Mouse (Mus musculus): ENCODE measurements around the gene Hsd17b2.
"Not testable (repeated sequence)": the region's sequence is repeated elsewhere in the genome, so short reads cannot be mapped to it uniquely, and the experiment has no call there.

The Hsd17b2 gene

GRCm38 (mm10) chr8:117701246-117701645 lies 458 bp upstream of the Hsd17b2 start:
- ChIA-PET CTCF (interaction anchor here in 2 of 4 experiments (0.6 to 1.4 kb wide), 3 partner anchors 13 to 183 kb away, joined by 3 read pairs; no protein-coding TSS in a partner anchor), POLR2A (interaction anchor here in 2 of 4 experiments (1.0 to 1.6 kb wide), 4 partner anchors 21 to 106 kb away, joined by 3 to 5 read pairs (median 4); no protein-coding TSS in a partner anchor)

GRCm38 (mm10) chr8:117702701-117703100 lies 997 bp downstream of the Hsd17b2 start:
- ChIA-PET CTCF (interaction anchor here in 2 of 4 experiments (0.6 to 1.4 kb wide), 3 partner anchors 18 to 134 kb away, joined by 3 to 9 read pairs (median 3); no protein-coding TSS in a partner anchor), POLR2A (interaction anchor here in 2 of 4 experiments (0.6 to 2.0 kb wide), 3 partner anchors 16 to 44 kb away, joined by 3 to 6 read pairs (median 3); no protein-coding TSS in a partner anchor)

- ChIA-PET POLR2A (interaction anchor here in 1 of 4 experiments (1.6 kb wide), 1 partner anchor 14 kb away, joined by 3 read pairs; no protein-coding TSS in a partner anchor), CTCF (interaction anchor here in 2 of 4 experiments (0.7 kb wide), 2 partner anchors 59 to 250 kb away, joined by 4 read pairs; no protein-coding TSS in a partner anchor)
Observed at GRCm38 (mm10) chr8:117706141-117706540, 4.4 kb downstream of the Hsd17b2 start.

GRCm38 (mm10) chr8:117712226-117712625 lies 10.5 kb downstream of the Hsd17b2 start:
- CTCF ChIA-PET = no interaction called here
- POLR2A ChIA-PET = interaction anchor here in 1 of 4 experiments (0.9 kb wide), 1 partner anchor 14 kb away, joined by 4 read pairs; no protein-coding TSS in a partner anchor

- POLR2A ChIA-PET = interaction anchor here in 1 of 4 experiments (0.6 kb wide), 1 partner anchor 28 kb away, joined by 3 read pairs; no protein-coding TSS in a partner anchor
Observed at GRCm38 (mm10) chr8:117714604-117715003, 12.9 kb downstream of the Hsd17b2 start.

GRCm38 (mm10) chr8:117715896-117716295 lies 14.2 kb downstream of the Hsd17b2 start:
- ChIA-PET POLR2A (interaction anchor here in 1 of 4 experiments (0.9 kb wide), 1 partner anchor 16 kb away, joined by 4 read pairs; no protein-coding TSS in a partner anchor), CTCF (interaction anchor here in 2 of 4 experiments (0.6 to 0.9 kb wide), 2 partner anchors 115 to 736 kb away, joined by 4 read pairs; no protein-coding TSS in a partner anchor)

More at GRCm38 (mm10) chr8:117714604-117715003, 12.9 kb downstream of the Hsd17b2 start:
- CTCF ChIA-PET = interaction anchor here in 1 of 4 experiments (0.7 kb wide), 1 partner anchor 57 kb away, joined by 5 read pairs; no protein-coding TSS in a partner anchor

- CTCF ChIA-PET = no interaction called here
- POLR2A ChIA-PET = interaction anchor here in 3 of 4 experiments (0.6 to 1.6 kb wide), 8 partner anchors 9 to 186 kb away, joined by 3 to 4 read pairs (median 3); no protein-coding TSS in a partner anchor
Observed at GRCm38 (mm10) chr8:117718152-117718860, 16.6 kb downstream of the Hsd17b2 start.

- POLR2A ChIA-PET = interaction anchor here in 2 of 4 experiments (0.5 to 2.0 kb wide), 6 partner anchors 8 to 76 kb away, joined by 3 to 6 read pairs (median 4); partner anchors contain the start of gene Mphosph6 (in 1 of the 2)
- CTCF ChIA-PET = interaction anchor here (0.5 to 2.1 kb wide), 7 partner anchors 22 to 494 kb away, joined by 3 to 7 read pairs (median 4); no protein-coding TSS in a partner anchor
Observed at GRCm38 (mm10) chr8:117726467-117726866, 24.8 kb downstream of the Hsd17b2 start.

- POLR2A ChIA-PET = interaction anchor here in 2 of 4 experiments (0.7 to 2.0 kb wide), 5 partner anchors 9 to 74 kb away, joined by 3 to 4 read pairs (median 4); partner anchors contain the start of genes Mphosph6 (in 1 of the 2) and Sdr42e1 (in 1 of the 2)
Observed at GRCm38 (mm10) chr8:117727561-117727960, 25.9 kb downstream of the Hsd17b2 start.

GRCm38 (mm10) chr8:117728234-117728633 lies 26.5 kb downstream of the Hsd17b2 start:
- CTCF ChIA-PET = interaction anchor here in 2 of 4 experiments (1.2 to 1.9 kb wide), 3 partner anchors 19 to 69 kb away, joined by 3 to 4 read pairs (median 3); no protein-coding TSS in a partner anchor
- POLR2A ChIA-PET = interaction anchor here in 1 of 4 experiments (1.2 kb wide), 1 partner anchor 55 kb away, joined by 3 read pairs; the partner anchor contains the start of gene Sdr42e1

More at GRCm38 (mm10) chr8:117727561-117727960, 25.9 kb downstream of the Hsd17b2 start:
- CTCF ChIA-PET = interaction anchor here in 3 of 4 experiments (0.6 to 2.1 kb wide), 17 partner anchors 16 to 647 kb away, joined by 3 to 11 read pairs (median 4); partner anchors contain the start of gene Mphosph6 (in 1 of the 3)

GRCm38 (mm10) chr8:117730980-117731379 lies 29.3 kb downstream of the Hsd17b2 start:
- CTCF ChIA-PET = no interaction called here
- POLR2A ChIA-PET = interaction anchor here in 1 of 4 experiments (1.2 kb wide), 1 partner anchor 16 kb away, joined by 4 read pairs; no protein-coding TSS in a partner anchor

- CTCF ChIA-PET = no interaction called here
- POLR2A ChIA-PET = interaction anchor here in 1 of 4 experiments (0.6 kb wide), 1 partner anchor 1561 kb away, joined by 4 read pairs; no protein-coding TSS in a partner anchor
Observed at GRCm38 (mm10) chr8:117736657-117737175, 35.0 kb downstream of the Hsd17b2 start.

- POLR2A ChIA-PET, CTCF ChIA-PET: not testable (repeated sequence)
Observed at GRCm38 (mm10) chr8:117738206-117738605, 36.5 kb downstream of the Hsd17b2 start.

GRCm38 (mm10) chr8:117740387-117740998 lies 38.8 kb downstream of the Hsd17b2 start:
- ChIA-PET CTCF (interaction anchor here in 1 of 4 experiments (0.8 kb wide), 1 partner anchor 94 kb away, joined by 3 read pairs; no protein-coding TSS in a partner anchor), POLR2A (interaction anchor here in 1 of 4 experiments (0.7 kb wide), 1 partner anchor 123 kb away, joined by 3 read pairs; no protein-coding TSS in a partner anchor)

- ChIA-PET POLR2A (interaction anchor here in 2 of 4 experiments (0.5 to 1.4 kb wide), 4 partner anchors 28 to 77 kb away, joined by 3 to 7 read pairs (median 4); partner anchors contain the start of gene Mphosph6 (in 1 of the 2)), CTCF (interaction anchor here in 1 of 4 experiments (1.2 kb wide), 1 partner anchor 30 kb away, joined by 4 read pairs; no protein-coding TSS in a partner anchor)
Observed at GRCm38 (mm10) chr8:117742431-117743012, 40.8 kb downstream of the Hsd17b2 start.

GRCm38 (mm10) chr8:117746651-117747050 lies 44.9 kb downstream of the Hsd17b2 start:
- POLR2A ChIA-PET = interaction anchor here in 3 of 4 experiments (0.7 to 2.9 kb wide), 12 partner anchors 12 to 496 kb away, joined by 3 to 29 read pairs (median 4); partner anchors contain the start of gene Mphosph6 (in 3 of the 3)
- CTCF ChIA-PET = interaction anchor here (0.6 to 2.1 kb wide), 7 partner anchors 19 to 146 kb away, joined by 3 to 5 read pairs (median 4); no protein-coding TSS in a partner anchor

- ChIA-PET CTCF (interaction anchor here (0.6 to 2.1 kb wide), 13 partner anchors 20 to 1903 kb away, joined by 3 to 7 read pairs (median 3); no protein-coding TSS in a partner anchor), POLR2A (interaction anchor here in 3 of 4 experiments (0.7 to 2.9 kb wide), 19 partner anchors 9 to 496 kb away, joined by 3 to 29 read pairs (median 4); partner anchors contain the start of gene Mphosph6 (in 3 of the 3))
Observed at GRCm38 (mm10) chr8:117747428-117747827, 45.7 kb downstream of the Hsd17b2 start.
